Comparison of ENCODE assay signal across 9 mouse cellular contexts in genomic region chr12:75389308-75390135, GRCm38 (mm10). TPM values are rescaled to one million over a fixed set of nuclear protein-coding genes. Genes with fewer than 3 reads are reported as not detected.
DNase-seq lines count a peak whose midpoint lies in the region; ATAC-seq lines count a peak whose summit lies in the region.
"Had no signal": no experiment of that assay in that cellular context is flagged by ENCODE, and none has a peak within 500 bp of the region (broad histone marks: within the 10 kb centered on the region; RNA-seq: fewer than 3 reads in every experiment).

No protein-coding gene starts in this region.

- no peak overlapping the region for H3K9ac ChIP-seq in forebrain, embryonic 11.5 days (ENCODE audit: low read length)

- H3K27me3 ChIP-seq in forebrain, embryonic 11.5 days (ENCODE audit: control insufficient read depth, insufficient read depth, low read length): no peaks in the 10 kb centered on the region

- no peak overlapping the region for H3K4me3 ChIP-seq in forebrain, embryonic 11.5 days (ENCODE audit: low read depth, low read length)

- H3K4me2 ChIP-seq in forebrain, embryonic 11.5 days (ENCODE audit: low read depth, low read length, severe bottlenecking): no peak overlapping the region

- no peaks in the 10 kb centered on the region for H3K4me1 ChIP-seq in forebrain, embryonic 11.5 days (replicated peaks; ENCODE audit: control insufficient read depth, insufficient read depth, low read length)

- ATAC-seq in CD4-positive, CD25-positive, alpha-beta regulatory T cell, adult 4 months: no peak
- peak; percentile 69 for ATAC-seq in forebrain, embryonic 11.5 days (replicated peaks; ENCODE audit: low FRiP score)

- DNase-seq in CD4-positive, CD25-positive, alpha-beta regulatory T cell, adult 2 months (ENCODE audit: low read depth, low spot score): peak; percentile 57
- peak; percentile 14 for DNase-seq in urinary bladder, postnatal 14 days (ENCODE audit: low spot score)
- no peak for DNase-seq in urinary bladder, adult 2 months (ENCODE audit: low spot score)
- DNase-seq in forebrain, embryonic 11.5 days (ENCODE audit: low spot score): peak; percentile 60
- peak; percentile 27 for DNase-seq in kidney, postnatal 14 days
- peak; percentile 36 for DNase-seq in lung, postnatal 25 days (ENCODE audit: low spot score)
- peak; percentile 26 for DNase-seq in right cerebral cortex, postnatal 14 days

- H3K9me3 ChIP-seq in forebrain, embryonic 11.5 days (ENCODE audit: control insufficient read depth, low read length): no peaks in the 10 kb centered on the region

- no peaks in the 10 kb centered on the region for H3K36me3 ChIP-seq in forebrain, embryonic 11.5 days (ENCODE audit: control insufficient read depth, insufficient read depth, low read length)

- 44% methylated on average over 20 of the region's 20 CpGs for WGBS in forebrain, embryonic 11.5 days

- H3K27ac ChIP-seq in forebrain, embryonic 11.5 days (ENCODE audit: low read depth, low read length): no peak overlapping the region

RNA-seq across cellular contexts. Expression of gene Gphb5, which starts 27.1 kb away (rescaled TPM):
- polyA plus RNA-seq in CD4-positive, CD25-positive, alpha-beta regulatory T cell, adult 4 months (2017; shearing (Covaris generic)): under 1 TPM in 1 of 2 experiments, not detected in 1; 0.20 TPM
- polyA plus RNA-seq in urinary bladder, adult 2 months (2012; rRNA removed): not detected in 2 replicates
- not detected in 2 replicates for polyA plus RNA-seq in forebrain, embryonic 11.5 days (2014; fragmentation: Nextera tagmentation; extraction: Ambion mirVana)
- polyA plus RNA-seq: gonadal fat pad, adult 2 months had no signal
